Mouse (Mus musculus) E14TG2a.4 (cell line): ENCODE measurements at regions not wholly inside any gene's neighbourhood (a gene's known extent, or its start where the extent isn't known, plus 50 kb on each side); places are given as distances from the start of the nearest gene placed in this dataset.

ENCODE experiments used
- CTCF ChIP-seq: conservative IDR thresholded peaks from 2 replicates; pipeline ENCODE4 v1.5.1; 2014; ENCODE audit warnings: low read length
- NANOG ChIP-seq: IDR thresholded peaks from 2 replicates; pipeline ENCODE4 v1.6.1; 2014; ENCODE audit warnings: borderline replicate concordance, low read length, mixed read lengths
- POU5F1 ChIP-seq: IDR thresholded peaks from 2 replicates; pipeline ENCODE4 v1.6.1; 2014; ENCODE audit warnings: low read length, borderline replicate concordance

- TF ChIP-seq CTCF: no peak
- no peak for TF ChIP-seq NANOG
- no peak for TF ChIP-seq POU5F1
Observed at GRCm38 (mm10) chr11:31473017-31473416, 103.1 kb upstream of the Stc2 start.
